Mouse (Mus musculus) CH12.LX (cell line): ENCODE data around the gene B9d1. TPM values are rescaled to one million over a fixed set of nuclear protein-coding genes. Genes with fewer than 3 reads are reported as not detected.

Source experiments
- DNase-seq: peaks from one replicate; pipeline ENCODE4 v3.0.0-alpha.2; 2013; ENCODE audit errors: extremely low read depth
- H3K27ac ChIP-seq: 2 replicates; pipeline ENCODE4 v1.5.1; 2012; ENCODE audit warnings: low read depth, mild to moderate bottlenecking, control low read depth, moderate library complexity; ENCODE audit not compliant: insufficient read depth
- H3K27me3 ChIP-seq: replicated peaks from 2 replicates; pipeline ENCODE3; 2012; ENCODE audit warnings: inconsistent platforms
- H3K36me3 ChIP-seq, 2 experiments: replicated peaks in 1 of 2; 2 replicates each; pipeline versions ENCODE3 to v1.6.1; 2012; ENCODE audit warnings: inconsistent platforms in 1 of 2, low read length in 1 of 2, mild to moderate bottlenecking in 1 of 2, mixed read lengths in 1 of 2, moderate library complexity in 1 of 2; ENCODE audit not compliant: control insufficient read depth in 1 of 2, insufficient read depth in 1 of 2
- H3K4me1 ChIP-seq, 2 experiments: 2 replicates each; pipeline ENCODE4 v1.6.1; 2012; ENCODE audit warnings: inconsistent platforms in 1 of 2, moderate library complexity in 1 of 2; ENCODE audit not compliant: insufficient read depth in 2 of 2, control insufficient read depth in 1 of 2
- H3K4me2 ChIP-seq: 2 replicates; pipeline ENCODE4 v1.6.1; 2012; ENCODE audit warnings: low read depth, mild to moderate bottlenecking, control low read depth; ENCODE audit not compliant: poor library complexity, insufficient read depth, severe bottlenecking
- H3K4me3 ChIP-seq, 3 experiments: fragments of 150-350 bp in 1 of 3; sonication (generic) in 1 of 3; replicated peaks in 1 of 3; 2 replicates each; pipeline versions ENCODE3 to v1.5.1; 2011 to 2012; ENCODE audit warnings: low read depth in 2 of 3, low read length in 2 of 3, mild to moderate bottlenecking in 2 of 3, moderate library complexity in 2 of 3, control low read depth in 1 of 3, improper control_type of control experiment in 1 of 3, inconsistent platforms in 1 of 3, mixed read lengths in 1 of 3; ENCODE audit not compliant: poor library complexity in 1 of 3
- H3K79me2 ChIP-seq: replicated peaks from 2 replicates; pipeline ENCODE4 v1.6.1; 2012; ENCODE audit warnings: mild to moderate bottlenecking, moderate library complexity; ENCODE audit not compliant: control insufficient read depth, poor library complexity, insufficient read depth, severe bottlenecking; ENCODE audit errors: extremely low read depth
- H3K9ac ChIP-seq: 2 replicates; pipeline ENCODE4 v1.6.1; 2012; ENCODE audit warnings: low read depth, mild to moderate bottlenecking, control low read depth, moderate library complexity; ENCODE audit not compliant: insufficient read depth
- H3K9me3 ChIP-seq: replicated peaks from 2 replicates; pipeline ENCODE3; 2012; ENCODE audit warnings: low read length, inconsistent platforms, mixed read lengths
- BHLHE40 ChIP-seq: IDR thresholded peaks from 2 replicates; pipeline ENCODE4 v1.6.1; 2011; ENCODE audit warnings: mild to moderate bottlenecking, low read depth, low read length, improper control_type of control experiment
- CHD2 ChIP-seq: IDR thresholded peaks from 2 replicates; pipeline ENCODE4 v1.6.1; 2011; ENCODE audit warnings: low read length, improper control_type of control experiment
- ETS1 ChIP-seq: conservative IDR thresholded peaks from 2 replicates; pipeline ENCODE4 v1.6.1; 2012; ENCODE audit warnings: low read depth, mild to moderate bottlenecking, inconsistent platforms, low read length, improper control_type of control experiment, moderate library complexity
- IRF4 ChIP-seq: IDR thresholded peaks from 2 replicates; pipeline ENCODE4 v1.6.1; 2014; ENCODE audit warnings: low read depth, mild to moderate bottlenecking, inconsistent platforms, low read length, improper control_type of control experiment
- KAT2A ChIP-seq: IDR thresholded peaks from 2 replicates; pipeline ENCODE4 v1.6.1; 2012; ENCODE audit warnings: low read length, improper control_type of control experiment, inconsistent platforms; ENCODE audit not compliant: insufficient replicate concordance
- MAX ChIP-seq: IDR thresholded peaks from 2 replicates; pipeline ENCODE4 v1.6.1; 2011; ENCODE audit warnings: low read length, improper control_type of control experiment
- MXI1 ChIP-seq: IDR thresholded peaks from 2 replicates; pipeline ENCODE4 v1.6.1; 2011; ENCODE audit warnings: mild to moderate bottlenecking, low read depth, low read length, improper control_type of control experiment
- NRF1 ChIP-seq: IDR thresholded peaks from 2 replicates; pipeline ENCODE4 v1.6.1; 2014; ENCODE audit warnings: low read depth, mild to moderate bottlenecking, inconsistent platforms, low read length, improper control_type of control experiment, moderate library complexity
- PAX5 ChIP-seq: IDR thresholded peaks from 2 replicates; pipeline ENCODE4 v1.6.1; 2012; ENCODE audit warnings: low read length, inconsistent platforms, mixed read lengths
- RAD21 ChIP-seq: IDR thresholded peaks from 2 replicates; pipeline ENCODE4 v1.6.1; 2011; ENCODE audit warnings: low read depth, mild to moderate bottlenecking, low read length, improper control_type of control experiment, moderate library complexity
- SMC3 ChIP-seq: IDR thresholded peaks from 2 replicates; pipeline ENCODE4 v1.6.1; 2011; ENCODE audit warnings: low read depth, low read length, improper control_type of control experiment
- UBTF ChIP-seq: IDR thresholded peaks from 2 replicates; pipeline ENCODE4 v1.6.1; 2012; ENCODE audit warnings: low read depth, mild to moderate bottlenecking, inconsistent platforms, low read length, improper control_type of control experiment, moderate library complexity
- USF2 ChIP-seq: conservative IDR thresholded peaks from 2 replicates; pipeline ENCODE4 v1.6.1; 2011; ENCODE audit warnings: low read depth, low read length, improper control_type of control experiment
- dilution Hi-C: fragments of 300-500 bp; cut with MboI; formaldehyde crosslinking; loops from 2 replicates; pipeline ENCODE4 v1.14.3; 2020; ENCODE audit warnings: low sequenced_read_pairs; ENCODE audit not compliant: extremely low pct_unique_long_range_greater_than_20kb, extremely low pct_ligation_motif_present
- in situ Hi-C: fragments of 300-500 bp; cut with MboI; formaldehyde crosslinking; loops from 3 replicates; pipeline ENCODE4 v1.14.3; 2019; ENCODE audit warnings: low sequenced_read_pairs, low pct_ligation_motif_present, low pct_unique_long_range_greater_than_20kb, mixed read lengths
- polyA plus RNA-seq: library from polyadenylated mRNA; unstranded; fragments of >175 nt; gene quantifications from 2 replicates; pipeline ENCODE4 v1.2.1, GENCODE M21; 2012; ENCODE audit warnings: low read depth; ENCODE audit not compliant: insufficient read length
- total RNA-seq, 2 experiments: library from RNA; depleted of rRNA; stranded (reverse); fragments of 300-350 nt in 1 of 2; fragments of >200 nt in 1 of 2; gene quantifications; 2 replicates each; pipeline ENCODE4 v1.2.3; 2012 to 2014

The B9d1 gene
- total and polyA plus RNA-seq, 3 experiments = 19.2 to 62.9 (median 26.2) TPM

DNA sequence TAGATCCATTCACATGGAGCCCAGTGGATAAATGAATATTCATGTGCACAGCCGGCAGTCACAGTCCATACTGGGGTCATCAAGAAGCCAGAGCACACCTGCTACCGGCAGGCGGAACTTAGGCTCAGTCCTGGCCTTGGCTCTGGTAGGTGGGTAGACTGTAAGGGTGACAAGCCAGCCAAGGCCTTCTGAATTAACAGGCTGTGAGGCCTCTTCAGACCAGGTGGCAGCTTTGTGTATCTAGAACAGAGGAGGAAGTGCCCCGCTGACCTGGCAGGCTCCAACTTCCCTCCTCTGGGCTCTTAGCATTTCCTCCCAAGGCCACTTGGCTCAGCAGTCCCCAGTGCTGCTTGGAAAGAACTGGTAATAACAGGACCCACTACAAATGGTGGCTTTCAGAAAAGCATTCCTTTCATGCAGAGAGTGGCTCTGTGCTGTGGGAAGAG, 24.3 kb downstream of the B9d1 start:
- peaks cover 0 to 39% of the 10 kb centered on the region in 2 experiments for H3K36me3 ChIP-seq
- in situ Hi-C loops (no loop called here), dilution Hi-C loops (no loop called here)
- no peaks in the 10 kb centered on the region for H3K27me3 ChIP-seq
- H3K79me2 ChIP-seq = no peaks in the 10 kb centered on the region
- no peak overlapping the region for H3K9ac ChIP-seq
- no peak for TF ChIP-seq MXI1
- H3K4me3 ChIP-seq = no peak overlapping the region
- peak; percentile 31 for DNase-seq
- no peaks in the 10 kb centered on the region for H3K9me3 ChIP-seq
- peaks cover 0 to 16% of the 10 kb centered on the region in 2 experiments; a peak in 2 of 4 replicates for H3K4me1 ChIP-seq
- no peak overlapping the region for H3K27ac ChIP-seq
- H3K4me2 ChIP-seq = no peak overlapping the region

DNA sequence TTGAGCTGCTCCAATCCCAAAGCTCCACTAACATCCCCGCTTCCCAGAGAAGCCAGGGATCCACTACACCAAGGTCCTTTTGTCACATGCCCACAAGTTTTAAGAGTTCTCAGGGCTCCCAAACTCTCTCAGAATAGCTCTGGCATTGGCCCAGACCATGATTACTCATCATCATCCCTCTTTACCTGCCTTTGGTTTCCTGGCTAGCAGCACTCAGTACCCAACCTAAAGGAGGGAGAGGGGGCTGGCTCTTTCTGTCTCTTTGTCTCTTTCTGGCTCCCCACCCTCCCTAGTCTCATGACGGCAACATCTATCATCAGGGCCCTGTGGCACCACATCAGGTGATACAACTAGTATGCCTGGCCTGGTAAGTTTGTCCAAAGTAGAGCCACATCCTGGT, 27.9 kb downstream of the B9d1 start:
- in situ Hi-C loops = no loop called here
- TF ChIP-seq MAX = no peak
- dilution Hi-C loops = no loop called here
- DNase-seq = no peak
- Histone ChIP-seq H3K4me2 (no peak overlapping the region), H3K9ac (no peak overlapping the region), H3K27ac (no peak overlapping the region), H3K36me3 (peaks cover 0 to 40% of the 10 kb centered on the region in 2 experiments), H3K4me1 (peaks cover 0 to 16% of the 10 kb centered on the region in 2 experiments; a peak in 2 of 4 replicates), H3K27me3 (no peaks in the 10 kb centered on the region), H3K79me2 (no peaks in the 10 kb centered on the region), H3K4me3 (no peak overlapping the region), H3K9me3 (no peaks in the 10 kb centered on the region)

GRCm38 (mm10) chr11:61533571-61533970, 28.6 kb downstream of the B9d1 start:
- no peak overlapping the region for H3K4me2 ChIP-seq
- H3K4me3 ChIP-seq = no peak overlapping the region
- H3K27me3 ChIP-seq = no peaks in the 10 kb centered on the region
- peaks cover 0 to 16% of the 10 kb centered on the region in 2 experiments; a peak in 2 of 4 replicates for H3K4me1 ChIP-seq
- DNase-seq = no peak
- no peaks in the 10 kb centered on the region for H3K79me2 ChIP-seq
- no peak overlapping the region for H3K27ac ChIP-seq
- H3K36me3 ChIP-seq = peaks cover 0 to 37% of the 10 kb centered on the region in 2 experiments
- TF ChIP-seq SMC3 = no peak
- TF ChIP-seq KAT2A = no peak
- TF ChIP-seq, all 38 proteins: peak for 0
- no peak overlapping the region for H3K9ac ChIP-seq
- in situ Hi-C loops (no loop called here), dilution Hi-C loops (no loop called here)
- H3K9me3 ChIP-seq = no peaks in the 10 kb centered on the region

DNA sequence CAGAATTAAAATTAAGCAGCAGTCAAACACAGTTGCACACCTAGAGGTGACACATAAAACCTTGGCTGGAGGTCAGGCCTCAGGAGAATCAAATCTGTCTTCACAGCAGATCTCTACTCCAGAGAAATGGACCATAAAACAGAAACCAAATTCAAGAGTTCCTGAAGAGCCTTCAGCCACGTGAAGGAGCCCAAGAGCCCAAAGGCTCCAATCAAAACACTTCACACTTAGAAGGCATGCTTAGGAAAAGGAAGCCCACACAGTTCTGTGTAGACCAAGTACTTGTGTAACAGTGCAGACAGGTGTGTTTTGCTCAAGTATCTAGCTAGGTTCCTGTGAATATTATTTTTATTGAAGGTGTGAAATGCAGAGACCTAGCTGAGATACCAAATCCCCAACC, 30.6 kb downstream of the B9d1 start:
- peaks cover 0 to 36% of the 10 kb centered on the region in 2 experiments for H3K36me3 ChIP-seq
- H3K4me3 ChIP-seq = no peak overlapping the region
- dilution Hi-C loops = no loop called here
- no peaks in the 10 kb centered on the region for H3K79me2 ChIP-seq
- TF ChIP-seq ETS1 = no peak
- TF ChIP-seq BHLHE40 = no peak
- TF ChIP-seq MXI1 = no peak
- no peak for TF ChIP-seq IRF4
- no peak for TF ChIP-seq KAT2A
- no peak for TF ChIP-seq PAX5
- no peak for TF ChIP-seq MAX
- no peak for TF ChIP-seq RAD21
- TF ChIP-seq NRF1 = no peak
- TF ChIP-seq CHD2 = no peak
- no peak for TF ChIP-seq UBTF
- TF ChIP-seq USF2 = no peak
- TF ChIP-seq SMC3 = no peak
- no peak overlapping the region for H3K27ac ChIP-seq
- no peaks in the 10 kb centered on the region for H3K4me1 ChIP-seq
- in situ Hi-C loops = no loop called here
- H3K9me3 ChIP-seq = no peaks in the 10 kb centered on the region
- DNase-seq = no peak
- H3K9ac ChIP-seq = no peak overlapping the region
- no peak overlapping the region for H3K4me2 ChIP-seq
- no peaks in the 10 kb centered on the region for H3K27me3 ChIP-seq
